Mouse (Mus musculus) left cerebral cortex, adult 11 months (tissue): Measurements from ENCODE around the gene Txndc17.
"Not testable (repeated sequence)": the region's sequence is repeated elsewhere in the genome, so short reads cannot be mapped to it uniquely, and the experiment has no call there.

ENCODE experiments used
- DNase-seq: peaks from one replicate; pipeline ENCODE4 v3.0.0; 2022; ENCODE audit warnings: low spot score

Txndc17 gene

DNA sequence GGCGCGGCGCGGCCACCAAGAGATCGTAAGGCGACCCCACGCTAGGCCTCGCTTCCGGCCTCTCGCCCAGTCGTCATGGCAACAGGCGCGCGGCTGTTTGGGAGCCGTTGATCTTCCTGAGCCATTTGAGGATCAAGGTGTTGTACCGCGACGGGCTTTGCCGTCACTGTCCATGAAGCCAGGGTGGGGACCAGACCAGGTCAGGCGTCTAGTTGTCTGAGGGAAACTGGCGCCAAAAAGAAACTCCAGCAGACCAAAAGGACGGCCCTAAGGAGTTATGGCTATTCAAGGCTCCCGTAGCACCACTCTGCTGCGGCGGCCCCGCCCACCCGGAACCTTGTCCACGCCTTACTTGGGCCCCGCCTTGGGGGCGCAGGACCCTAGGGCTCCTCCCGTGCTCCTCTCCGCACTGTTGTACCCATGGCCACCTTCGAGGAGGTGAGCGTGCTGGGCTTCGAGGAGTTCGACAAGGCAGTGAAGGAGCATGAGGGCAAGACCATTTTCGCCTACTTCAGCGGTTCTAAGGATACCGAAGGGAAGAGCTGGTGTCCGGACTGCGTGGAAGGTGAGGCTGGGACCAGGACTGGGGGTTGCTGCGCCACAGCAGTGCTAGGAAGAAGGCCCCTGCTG, at the start of gene Txndc17, which contains the start of gene 4933427D14Rik:
Txndc17 (plus strand) TSS at position 344 of the 630 bp plus-strand sequence.
4933427D14Rik (minus strand) TSS at position 256 of the 630 bp plus-strand sequence.
- DNase-seq = peak; percentile 79

DNA sequence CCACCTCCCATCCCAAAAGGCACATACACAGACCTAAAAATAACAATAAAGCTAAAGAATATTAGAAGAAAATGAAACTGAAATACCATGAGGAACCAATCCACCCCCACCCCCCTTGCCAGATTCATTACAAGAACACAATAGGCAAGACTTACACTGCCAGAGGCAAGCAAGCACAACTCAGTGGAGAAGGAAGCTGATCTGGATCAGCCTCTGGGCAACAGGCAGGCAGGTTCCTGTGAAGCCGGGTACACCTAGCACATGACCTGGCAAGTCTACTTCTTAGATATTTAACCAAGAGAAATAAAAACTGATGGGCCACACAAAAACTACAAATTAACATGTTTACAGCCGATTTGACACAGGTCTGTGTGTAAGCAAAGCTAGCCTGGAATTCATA, 44.1 kb upstream of the Txndc17 start:
- DNase-seq = no peak

DNA sequence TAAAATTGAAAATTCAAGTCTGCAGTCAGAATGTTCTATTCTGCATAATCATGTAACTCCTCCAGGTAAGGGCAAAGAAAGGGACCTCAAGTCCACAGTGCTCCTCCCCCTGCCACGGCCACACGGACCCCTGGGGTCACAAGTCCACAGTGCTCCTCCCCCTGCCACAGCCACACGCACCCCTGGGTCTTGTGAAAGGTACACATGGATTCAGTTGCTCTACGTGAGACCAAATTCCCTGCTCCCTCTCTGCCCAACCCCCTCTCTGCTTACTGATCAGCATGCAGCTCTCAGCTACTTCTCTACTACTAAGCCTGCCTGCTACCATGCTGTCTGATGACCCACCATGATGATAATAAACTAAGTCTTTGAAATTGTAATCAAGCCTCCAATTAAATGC, 37.5 kb upstream of the Txndc17 start:
- no peak for DNase-seq

DNA sequence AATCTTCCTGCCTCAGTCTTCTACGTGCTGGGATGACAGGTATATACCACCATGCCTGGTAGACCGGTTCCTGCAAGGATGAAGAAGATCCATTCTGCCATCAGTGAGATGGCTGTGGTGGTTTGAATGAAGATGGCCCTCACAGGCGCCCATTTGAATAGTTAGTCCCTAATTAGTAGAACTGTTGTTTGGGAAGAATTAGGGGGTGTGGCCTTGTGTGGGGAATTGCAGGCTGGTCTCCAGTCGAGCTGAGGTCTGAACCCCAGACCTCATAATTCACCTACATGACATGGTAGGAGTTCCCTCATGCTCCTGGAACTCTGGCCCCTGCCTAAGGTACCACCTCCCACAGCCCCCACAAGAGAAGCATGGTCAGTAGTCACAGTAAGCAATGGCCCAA, 35.4 kb upstream of the Txndc17 start:
- DNase-seq = not testable (repeated sequence)

DNA sequence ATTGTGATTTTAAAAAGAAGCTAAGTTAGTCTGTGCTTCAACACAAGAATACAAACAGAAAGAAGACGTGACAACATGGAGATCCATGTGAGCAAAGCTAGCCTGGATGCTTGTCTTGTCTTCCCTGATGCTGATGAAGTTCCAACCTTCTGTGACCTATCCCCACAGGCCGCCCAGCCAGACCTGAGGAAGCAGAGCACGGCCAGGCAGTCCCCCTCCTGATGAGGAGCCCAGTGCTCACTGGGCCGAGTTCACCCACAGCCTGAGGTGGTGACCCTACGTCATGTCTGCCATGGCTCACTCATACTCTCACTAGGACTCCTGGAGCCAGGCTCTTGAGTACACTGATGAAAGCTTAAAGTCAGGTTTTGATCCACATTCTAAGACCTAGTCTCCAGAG, 33.8 kb upstream of the Txndc17 start:
- no peak for DNase-seq

DNA sequence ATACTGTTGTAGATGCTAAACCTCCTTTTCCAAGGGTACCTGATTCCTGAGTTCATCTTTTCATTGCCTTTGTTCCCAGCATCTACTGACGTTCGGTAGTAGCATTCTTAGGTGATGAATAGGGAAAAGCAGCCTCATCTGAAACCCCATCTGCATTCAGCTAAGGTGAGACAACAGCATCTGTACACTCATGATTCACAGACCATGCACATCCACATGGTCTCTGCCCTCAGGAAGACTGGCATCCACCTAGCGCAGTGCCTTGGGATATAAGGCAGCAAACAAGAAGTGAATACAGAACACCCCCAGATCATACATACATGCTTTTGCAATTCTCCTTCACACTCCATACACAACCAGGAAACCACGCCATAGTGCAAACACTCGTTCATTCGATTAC, 32.6 kb upstream of the Txndc17 start:
- no peak for DNase-seq

DNA sequence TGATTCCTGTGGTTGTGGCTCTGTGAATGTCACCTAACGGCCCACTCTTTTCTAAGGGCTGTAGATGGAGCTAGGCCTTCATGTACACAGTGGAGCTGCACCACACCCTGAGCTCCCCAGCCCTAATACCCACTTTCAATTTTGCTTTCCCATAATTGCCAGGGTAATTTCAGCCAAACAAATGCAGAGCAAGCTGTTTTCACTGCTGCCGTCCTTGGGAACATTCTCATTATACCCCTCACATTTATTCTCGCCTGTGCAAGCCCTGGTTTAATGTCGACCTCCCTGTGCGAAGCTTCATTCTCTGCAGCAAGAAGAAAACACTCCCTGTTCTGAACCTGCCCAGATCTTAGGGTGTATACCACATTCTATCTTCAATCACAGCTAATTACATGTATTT, 31.4 kb upstream of the Txndc17 start:
- DNase-seq = no peak

DNA sequence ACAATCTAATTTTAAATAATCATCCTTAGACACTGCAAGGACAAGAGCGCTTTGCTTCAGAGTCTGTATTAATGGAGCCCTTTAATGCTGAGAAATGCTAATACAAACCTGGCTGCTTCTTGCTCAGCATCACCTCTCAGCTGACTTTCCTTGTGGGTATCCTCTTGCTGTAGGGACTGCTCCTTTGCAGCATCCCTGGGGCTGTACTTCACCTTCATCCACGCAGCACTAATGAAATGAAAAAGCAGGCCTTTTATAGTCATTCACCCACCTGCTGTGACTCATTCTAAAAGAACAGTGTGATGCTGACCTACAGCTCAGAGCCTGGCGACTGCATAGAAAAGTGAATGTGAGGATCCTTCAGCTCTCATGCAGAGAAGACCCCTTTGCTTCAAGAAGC, 30.8 kb upstream of the Txndc17 start:
- DNase-seq = no peak

DNA sequence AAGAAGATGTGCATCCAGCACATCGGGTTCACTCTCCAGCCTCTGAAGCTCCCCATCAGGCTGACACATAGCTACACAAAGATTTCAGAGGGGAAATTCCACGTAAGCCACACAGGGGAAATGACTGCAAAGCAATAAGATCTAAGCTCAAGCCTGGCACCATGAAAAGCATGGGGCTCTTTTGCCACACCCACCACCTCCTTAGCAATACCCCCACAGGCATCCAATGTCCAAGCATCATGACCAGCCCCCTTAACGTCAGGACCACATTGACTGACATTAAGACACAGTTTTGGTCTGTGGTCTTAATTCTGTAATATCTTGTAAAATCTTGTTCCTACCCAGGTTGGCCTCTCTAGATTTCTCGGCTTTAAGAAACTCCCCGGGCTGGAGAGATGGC, 26.8 kb upstream of the Txndc17 start:
- no peak for DNase-seq

DNA sequence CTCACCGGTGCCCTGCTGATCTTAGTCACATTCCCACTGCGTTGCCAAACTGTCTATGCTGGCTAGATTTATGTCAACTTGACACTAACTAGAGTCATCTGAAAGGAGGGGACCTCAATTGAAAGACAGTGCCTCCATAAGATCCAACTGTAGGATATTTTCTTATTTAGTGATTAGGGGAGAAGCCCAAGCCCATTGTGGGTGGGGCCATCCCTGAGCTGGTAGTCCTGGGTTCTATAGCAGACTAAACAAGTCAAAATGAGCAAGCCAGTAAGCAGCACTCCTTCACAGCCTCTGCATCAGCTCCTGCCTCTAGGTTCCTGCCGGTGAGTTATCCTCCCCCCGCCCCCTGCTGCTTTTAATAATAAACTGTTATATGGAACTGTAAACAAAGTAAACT, 26.2 kb upstream of the Txndc17 start:
- DNase-seq = no peak

DNA sequence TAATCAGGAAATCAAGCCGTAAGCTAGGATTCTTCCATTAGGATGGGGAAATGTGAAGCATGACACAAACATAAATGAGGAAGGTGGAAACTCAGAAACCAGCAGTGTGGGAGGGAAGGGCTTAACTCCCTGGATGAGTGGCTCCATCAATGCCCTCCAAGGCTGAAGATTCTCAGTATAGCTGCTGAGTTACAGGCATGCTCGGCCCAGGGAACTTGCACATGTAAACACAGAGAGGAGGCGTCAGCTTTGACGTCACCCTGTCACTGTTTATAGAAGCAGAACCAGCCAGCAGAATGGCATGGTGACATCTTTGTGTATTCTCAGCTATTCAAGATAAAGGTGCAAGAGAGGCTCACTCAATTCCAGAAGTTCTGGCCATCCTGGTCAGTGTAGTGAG, 23.1 kb upstream of the Txndc17 start:
- DNase-seq = no peak

DNA sequence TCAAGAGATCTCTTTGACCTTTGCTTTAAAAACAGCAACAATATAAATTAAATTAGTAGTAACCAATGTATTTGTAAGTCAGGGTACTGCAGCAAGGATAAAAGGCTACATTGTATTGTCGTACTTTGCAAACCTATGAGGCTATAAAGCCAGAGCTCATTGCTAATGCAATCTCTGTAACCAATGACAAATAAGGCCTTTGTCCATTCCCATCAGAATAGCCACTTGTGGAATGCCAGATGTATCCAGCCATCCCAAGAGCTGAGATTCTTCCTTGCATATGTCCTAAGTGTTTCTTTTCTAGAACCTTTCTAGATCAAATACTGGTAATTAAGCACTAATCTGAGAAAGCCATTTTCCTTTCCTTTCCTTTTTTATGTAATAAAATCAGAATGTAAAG, 16.5 kb upstream of the Txndc17 start:
- DNase-seq = no peak

DNA sequence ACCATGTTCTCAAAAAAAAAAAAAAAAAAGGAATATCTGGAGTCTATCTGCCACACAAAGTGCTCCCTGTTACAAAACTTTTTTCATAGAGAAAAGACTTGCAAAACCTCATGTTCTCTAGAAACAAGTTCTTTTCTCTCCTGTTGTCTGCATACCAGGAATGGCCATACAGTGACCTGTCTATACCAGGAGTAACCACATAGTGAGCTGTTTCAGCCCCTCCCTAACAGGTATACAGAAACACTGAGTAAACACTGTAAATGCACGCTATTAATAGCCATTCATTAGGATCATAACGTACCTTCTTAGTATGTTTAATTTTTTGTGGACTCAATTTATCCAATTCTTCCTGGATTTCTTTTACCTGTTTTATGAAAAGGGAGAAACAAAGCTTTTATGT, 13.1 kb upstream of the Txndc17 start:
- no peak for DNase-seq

DNA sequence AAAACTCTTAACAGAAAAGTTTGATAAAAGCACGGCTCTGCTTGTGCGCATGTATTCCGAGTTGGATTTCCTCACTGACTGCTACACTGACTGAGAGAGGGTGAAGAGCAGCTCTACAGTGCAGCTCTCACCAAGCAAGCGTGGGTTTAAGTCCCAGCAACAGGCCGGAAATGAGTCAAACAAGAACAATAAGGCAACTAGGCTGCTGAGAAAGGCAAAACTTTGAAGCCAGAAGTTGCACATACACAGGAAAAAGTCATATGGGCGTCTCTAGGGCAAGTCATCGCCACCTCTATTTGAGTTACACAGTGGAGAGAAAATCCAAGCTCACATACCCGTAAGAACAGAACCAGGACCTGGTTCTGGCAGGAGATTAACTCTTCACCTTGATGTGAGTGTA, 10.8 kb upstream of the Txndc17 start:
- DNase-seq = no peak

DNA sequence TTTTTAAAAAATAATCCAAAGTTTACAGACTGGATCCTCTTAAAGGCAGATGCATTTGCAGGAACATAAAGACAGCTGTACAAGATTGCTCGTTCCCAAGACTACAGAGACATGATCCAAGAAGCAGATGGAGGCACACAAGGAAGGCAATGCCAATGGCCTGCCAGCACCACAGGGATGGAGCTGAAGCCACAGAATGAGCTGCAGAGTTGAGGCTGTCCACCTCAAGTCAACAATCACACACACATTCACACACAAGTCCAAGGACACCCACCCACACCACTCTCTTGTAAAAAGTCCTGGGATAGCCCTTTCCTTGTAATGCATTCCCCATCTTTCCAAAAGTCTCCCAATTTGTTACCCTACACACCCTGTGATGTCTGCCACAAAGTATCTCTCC, 3.9 kb upstream of the Txndc17 start:
- no peak for DNase-seq

DNA sequence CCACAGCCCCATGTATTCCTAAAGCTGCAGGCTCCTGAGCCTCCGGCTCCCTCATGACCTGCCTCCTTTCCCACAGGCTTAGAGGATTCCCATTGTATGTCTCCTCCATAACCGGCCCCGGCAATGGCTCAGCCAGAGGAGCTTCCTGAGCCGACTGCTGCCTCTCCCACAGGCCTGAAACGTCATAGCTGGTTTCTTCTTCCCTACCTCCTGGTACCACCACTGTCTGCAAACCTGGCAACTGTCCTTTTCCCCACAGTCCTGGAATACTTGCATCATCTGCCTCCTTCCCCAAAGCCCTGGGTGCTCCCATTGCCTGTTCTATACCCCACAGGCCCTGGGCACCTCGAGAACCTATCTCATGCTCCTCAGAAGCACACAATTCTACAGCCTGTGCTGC, 2.1 kb upstream of the Txndc17 start:
- DNase-seq = no peak

DNA sequence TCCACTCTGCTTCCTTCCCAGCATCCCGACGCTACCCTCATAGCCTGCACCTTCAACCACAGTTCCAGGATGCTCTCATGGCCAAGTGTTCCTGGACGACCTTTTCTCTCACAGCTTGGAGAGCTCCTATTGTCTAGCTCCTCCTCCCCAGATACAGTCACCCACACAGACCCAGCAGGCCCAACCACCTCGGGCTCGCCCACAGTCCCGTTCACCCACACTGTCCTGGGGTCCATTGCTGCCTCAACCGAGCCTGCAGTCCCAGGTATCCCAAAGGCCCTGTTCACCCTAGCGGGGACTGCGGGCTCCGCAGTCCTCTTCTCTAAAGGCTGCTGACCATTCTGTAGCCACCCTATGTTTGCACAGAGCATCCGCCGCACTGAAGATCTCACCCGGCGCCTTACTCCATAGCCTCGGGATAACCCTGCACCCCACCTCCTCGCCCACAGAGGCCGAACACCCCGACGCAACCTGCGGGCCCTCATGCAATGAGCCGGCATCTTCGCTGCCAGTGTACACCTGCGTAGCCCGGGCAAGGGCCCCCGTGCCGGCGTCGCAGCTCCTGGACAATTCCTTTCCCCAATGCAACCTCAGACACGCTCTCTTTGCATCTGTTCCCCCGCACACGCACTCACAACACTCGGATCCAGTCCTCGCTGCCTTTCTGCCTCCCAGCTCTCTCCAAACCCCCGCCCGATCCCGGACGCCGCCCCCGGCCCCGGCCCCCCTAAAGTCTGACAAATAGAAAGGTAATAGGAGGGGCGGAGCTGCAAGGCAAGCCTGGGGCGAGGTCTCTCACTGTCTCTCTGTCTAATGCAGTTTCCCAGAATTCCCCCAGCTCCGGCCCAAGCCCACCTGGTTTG, 775 bp upstream of the Txndc17 start, which contains the start of gene Gm43951:
Gm43951 (minus strand) TSS at position 500 of the 863 bp plus-strand sequence.
- DNase-seq = no peak

DNA sequence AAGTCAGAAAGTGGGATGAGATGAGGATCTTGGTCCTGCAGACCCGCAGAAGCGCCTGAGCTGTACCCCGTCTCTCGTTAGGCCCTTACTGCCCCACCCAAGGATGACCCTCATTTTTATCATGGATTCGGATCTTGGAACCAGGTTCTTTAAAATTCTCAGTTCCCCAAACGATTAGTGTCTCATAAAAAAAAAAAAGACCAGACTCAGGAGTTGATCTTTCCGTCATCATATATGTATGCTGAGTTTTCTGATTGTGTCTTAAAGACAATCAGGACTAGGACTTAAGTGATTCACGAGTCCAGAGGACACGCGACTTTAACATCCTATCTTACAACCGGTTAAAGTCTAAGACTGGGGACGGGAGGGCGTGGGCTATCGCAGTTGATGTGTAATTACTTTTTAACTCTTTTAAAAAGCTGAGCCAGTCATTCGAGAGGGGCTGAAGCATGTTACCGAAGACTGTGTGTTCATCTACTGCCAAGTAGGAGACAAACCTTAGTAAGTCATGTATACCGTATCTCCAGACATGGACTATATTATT, 559 bp downstream of the Txndc17 start:
- no peak for DNase-seq

DNA sequence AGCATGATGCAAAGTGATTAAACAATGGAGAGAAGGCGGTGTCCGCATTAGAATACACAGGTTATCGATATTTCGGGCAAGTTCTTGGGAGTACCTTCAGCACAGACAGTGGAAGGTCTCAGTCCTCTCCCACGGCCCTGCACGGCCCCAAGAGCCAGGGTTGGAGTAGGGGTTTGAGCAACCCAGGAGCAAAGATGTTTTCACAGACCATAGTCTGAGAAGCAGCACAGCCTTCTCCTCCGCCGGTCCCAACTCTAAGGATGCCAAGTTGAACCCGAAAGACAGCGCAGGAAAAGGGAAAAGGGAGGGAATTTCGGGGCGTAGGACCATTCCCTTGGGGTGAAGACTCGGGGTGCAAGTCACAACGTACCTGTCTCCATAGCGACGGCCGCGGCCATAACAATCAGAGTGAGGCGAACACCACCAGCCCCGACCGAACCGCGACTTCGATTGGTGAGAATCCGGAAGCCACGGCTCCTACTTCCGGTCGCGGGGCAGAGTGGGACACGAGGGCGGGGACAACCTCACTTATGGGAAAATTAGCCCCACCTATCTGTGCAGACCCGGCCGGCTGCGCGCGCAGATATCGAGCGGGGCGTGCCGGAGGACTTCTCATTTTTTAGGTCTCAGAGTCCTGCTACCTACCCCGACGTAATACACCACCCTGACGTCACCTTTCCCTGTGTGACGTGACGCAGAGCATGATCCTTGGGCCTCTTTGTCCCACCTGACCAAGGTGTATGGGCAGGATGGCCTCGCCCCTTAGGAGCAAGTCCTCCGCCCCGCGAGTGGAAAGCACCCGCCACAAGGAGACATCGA, 7.5 kb downstream of the Txndc17 start:
- peak; percentile 91 for DNase-seq

DNA sequence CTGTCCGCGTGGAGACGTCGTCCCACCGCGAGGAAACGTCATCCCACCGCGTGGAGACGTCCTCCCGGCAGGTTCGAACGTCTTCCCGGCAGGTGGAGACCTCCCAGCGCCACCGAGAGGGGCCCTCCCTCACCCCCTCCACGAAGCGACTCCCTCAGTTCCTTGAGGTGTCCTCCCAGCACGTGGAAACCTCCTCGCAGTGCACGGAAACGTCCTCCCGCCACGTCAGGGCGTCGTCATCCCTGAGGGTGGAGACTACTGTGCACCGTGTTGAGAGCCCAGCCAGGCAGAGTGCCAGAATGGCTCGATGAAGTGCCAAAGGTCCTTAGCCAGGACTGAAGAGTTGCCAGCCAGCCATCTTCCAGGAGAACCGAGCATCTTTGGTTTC, 8.1 kb downstream of the Txndc17 start, which contains the start of gene Med31:
Med31 (minus strand) TSS at position 183 of the 388 bp plus-strand sequence.
- DNase-seq = peak; percentile 52

DNA sequence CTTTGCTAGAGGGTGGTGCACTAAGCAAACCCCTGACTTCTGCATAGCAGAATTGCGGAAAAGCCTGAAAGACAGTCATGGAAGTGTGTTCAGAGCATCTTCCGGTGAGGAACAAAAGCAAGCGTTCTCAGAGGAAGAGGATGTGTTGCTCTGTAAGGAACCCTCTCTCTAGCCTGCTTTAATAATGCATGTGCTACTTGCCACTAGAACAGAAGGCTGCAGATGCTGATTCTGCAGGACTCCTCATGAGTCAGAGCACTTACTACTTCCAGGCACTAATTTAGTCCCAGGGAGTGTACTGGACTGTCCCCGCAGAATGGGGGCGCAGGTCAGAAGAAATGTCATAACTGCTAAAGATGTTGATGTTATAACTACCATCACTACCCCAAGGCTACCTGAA, 9.8 kb downstream of the Txndc17 start:
- no peak for DNase-seq

DNA sequence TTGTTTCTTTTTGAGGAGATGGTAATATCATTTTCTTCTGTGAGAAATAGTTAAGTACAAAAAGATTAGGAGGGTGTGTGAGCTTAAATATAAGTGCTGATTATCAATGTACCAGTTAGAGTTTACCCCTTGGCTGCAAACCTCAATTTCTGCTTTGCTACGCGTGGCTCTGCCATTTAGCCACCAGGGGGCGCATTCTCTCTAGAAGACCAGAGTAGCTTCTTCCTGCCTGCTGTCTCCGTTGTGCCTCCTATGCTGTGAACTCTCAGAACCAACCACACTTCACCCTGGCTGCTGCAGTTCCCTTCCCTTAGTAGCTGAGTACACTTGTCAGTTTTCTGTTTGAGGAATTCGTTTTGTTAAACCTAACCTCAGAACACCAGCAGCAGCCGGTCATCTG, 13.9 kb downstream of the Txndc17 start:
- DNase-seq = no peak
